Mouse (Mus musculus): Measurements from ENCODE around the gene Samhd1. TPM values are rescaled to one million over a fixed set of nuclear protein-coding genes. Genes with fewer than 3 reads are reported as not detected.
"Not testable (repeated sequence)": the region's sequence is repeated elsewhere in the genome, so short reads cannot be mapped to it uniquely, and the experiment has no call there.

Gene Samhd1
- 23.0 and 24.9 TPM in 2 replicates for polyA plus RNA-seq (2016; fragmentation: Nextera tagmentation; extraction: Ambion mirVana)

DNA sequence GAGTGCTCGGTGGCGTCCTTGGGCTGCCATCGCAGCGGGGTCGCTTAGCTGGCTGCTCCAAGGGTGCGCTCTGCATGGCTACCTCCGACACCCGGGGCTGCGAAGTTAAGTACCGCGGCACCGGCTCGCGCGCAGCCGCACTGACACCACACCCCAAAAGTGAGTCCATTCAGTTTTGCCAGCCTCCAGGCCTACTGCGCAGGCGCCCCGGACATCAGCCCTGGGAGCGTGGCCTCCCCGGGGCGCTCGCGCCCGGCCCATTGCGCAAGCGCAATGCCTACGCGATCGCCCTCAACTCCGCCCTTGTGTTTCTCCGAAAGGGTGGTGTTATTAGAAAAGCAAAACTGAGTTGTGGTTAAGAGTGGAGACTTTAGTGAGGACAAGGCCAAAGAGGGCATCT lies at the start of gene Samhd1:
Gene Samhd1 (minus strand): TSS at position 252 of the 400 bp plus-strand sequence.
- peak within 1 kb of the TSS; percentile 88 for H3K9ac ChIP-seq
- H3K4me1 ChIP-seq = peaks cover 57% of the 10 kb centered on the region
- ATAC-seq = peak; percentile 98
- peak within 1 kb of the TSS; percentile 88 for H3K4me3 ChIP-seq
- H3K4me2 ChIP-seq = peak within 1 kb of the TSS; percentile 91
- H3K36me3 ChIP-seq = no peaks in the 10 kb centered on the region
- no peaks in the 10 kb centered on the region for H3K9me3 ChIP-seq (replicated peaks)
- peak within 1 kb of the TSS; percentile 94 for H3K27ac ChIP-seq
- under 1% methylated on average over 32 of the region's 32 CpGs for WGBS (ENCODE audit: insufficient replicate concordance)
- no peaks in the 10 kb centered on the region for H3K27me3 ChIP-seq (replicated peaks)

DNA sequence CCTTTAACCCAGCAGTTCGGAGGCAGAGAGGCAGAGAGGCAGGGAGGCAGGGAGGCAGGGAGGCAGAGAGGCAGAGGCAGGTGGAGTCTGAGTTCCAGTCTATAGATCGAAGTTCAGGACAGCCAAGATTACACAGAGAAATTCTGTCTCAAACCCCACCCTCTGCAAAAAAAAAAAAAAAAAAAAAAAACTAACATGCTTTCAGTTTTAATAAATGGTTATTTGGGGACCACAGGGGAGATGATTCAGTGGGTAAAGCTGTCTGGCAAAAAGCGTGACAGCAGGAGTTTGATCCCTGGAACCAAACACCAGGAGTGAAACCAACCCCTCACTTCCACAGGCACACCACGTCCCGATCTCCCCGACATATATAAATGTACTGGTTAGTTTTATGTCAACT lies 43.1 kb upstream of the Samhd1 start:
- H3K27ac ChIP-seq = no peak overlapping the region
- WGBS (ENCODE audit: insufficient replicate concordance) = 69% methylated on average over 6 of the region's 6 CpGs
- H3K27me3 ChIP-seq (replicated peaks) = no peaks in the 10 kb centered on the region
- H3K36me3 ChIP-seq = peaks cover 86% of the 10 kb centered on the region
- H3K4me3 ChIP-seq = no peak overlapping the region
- H3K9me3 ChIP-seq (replicated peaks) = no peaks in the 10 kb centered on the region
- H3K9ac ChIP-seq = no peak overlapping the region
- peaks cover 13% of the 10 kb centered on the region for H3K4me1 ChIP-seq
- no peak overlapping the region for H3K4me2 ChIP-seq
- no peak for ATAC-seq

DNA sequence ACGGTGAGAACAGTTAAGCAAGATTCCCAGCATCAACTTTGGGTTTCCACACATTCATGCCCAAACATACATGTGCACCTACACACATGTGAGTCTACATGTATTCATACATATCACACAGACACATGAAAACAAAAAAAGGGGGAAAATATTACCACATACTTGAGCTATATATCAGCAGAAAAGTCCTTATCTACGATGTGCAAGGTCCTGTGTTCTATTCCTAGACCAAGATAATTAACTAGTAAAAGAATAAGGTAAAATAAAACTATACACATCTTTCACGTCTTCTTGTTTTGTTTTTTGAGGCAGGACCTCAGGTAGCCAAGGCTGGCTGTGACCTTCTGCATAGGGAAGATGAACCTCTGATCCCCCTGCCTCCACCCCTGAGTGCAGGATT lies 41.2 kb upstream of the Samhd1 start:
- Histone ChIP-seq H3K27ac (no peak overlapping the region), H3K27me3 (replicated peaks) (no peaks in the 10 kb centered on the region), H3K4me3 (no peak overlapping the region), H3K9ac (no peak overlapping the region), H3K4me1 (peaks cover 13% of the 10 kb centered on the region), H3K9me3 (replicated peaks) (no peaks in the 10 kb centered on the region), H3K4me2 (no peak overlapping the region), H3K36me3 (peaks cover 86% of the 10 kb centered on the region)
- WGBS (ENCODE audit: insufficient replicate concordance) = 66% methylated on average over 3 of the region's 3 CpGs
- no peak for ATAC-seq

DNA sequence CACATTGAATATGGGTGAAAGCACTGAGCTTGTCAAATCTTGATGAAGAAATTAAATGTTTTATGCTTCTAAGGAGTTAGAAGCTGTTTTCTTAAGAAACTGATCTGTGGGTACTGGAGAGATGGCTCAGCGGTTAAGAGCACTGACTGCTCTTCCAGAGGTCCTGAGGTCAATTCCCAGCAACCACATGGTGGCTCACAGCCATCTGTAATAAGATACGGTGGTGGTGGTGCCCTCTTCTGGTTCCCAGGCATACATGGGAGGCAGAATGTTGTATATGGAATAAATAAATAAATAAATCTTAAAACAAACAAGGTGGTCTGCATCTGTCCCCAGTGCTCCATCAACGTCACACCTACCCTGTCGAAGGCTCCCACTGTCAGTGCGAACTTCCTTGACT lies 39.4 kb upstream of the Samhd1 start:
- no peak overlapping the region for H3K4me2 ChIP-seq
- peaks cover 84% of the 10 kb centered on the region for H3K36me3 ChIP-seq
- 86% methylated on average over 5 of the region's 5 CpGs for WGBS (ENCODE audit: insufficient replicate concordance)
- H3K27ac ChIP-seq = no peak overlapping the region
- H3K27me3 ChIP-seq (replicated peaks) = no peaks in the 10 kb centered on the region
- no peak overlapping the region for H3K4me3 ChIP-seq
- no peak for ATAC-seq
- peaks cover 13% of the 10 kb centered on the region for H3K4me1 ChIP-seq
- H3K9ac ChIP-seq = no peak overlapping the region
- no peaks in the 10 kb centered on the region for H3K9me3 ChIP-seq (replicated peaks)

DNA sequence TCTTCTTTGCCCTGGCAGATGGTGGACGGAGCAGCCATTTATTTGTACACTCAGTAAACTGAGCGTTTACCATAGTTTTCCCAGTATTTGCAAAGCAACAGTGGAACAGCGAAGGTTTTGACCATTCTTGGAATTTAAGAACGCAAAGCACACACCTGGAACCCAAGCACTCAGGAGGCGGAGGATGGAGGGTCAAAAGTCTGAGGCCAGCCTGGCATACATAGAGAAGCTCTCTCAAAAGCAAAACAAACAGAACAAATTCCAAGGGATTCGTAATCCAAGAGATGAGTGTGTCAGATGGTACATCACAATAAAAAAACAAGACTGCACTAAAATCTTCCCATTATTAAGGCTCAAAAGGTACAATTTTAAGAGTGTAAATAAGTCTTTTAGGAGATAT lies 38.5 kb upstream of the Samhd1 start:
- Histone ChIP-seq H3K27ac (no peak overlapping the region), H3K27me3 (replicated peaks) (no peaks in the 10 kb centered on the region), H3K36me3 (peaks cover 92% of the 10 kb centered on the region), H3K4me2 (no peak overlapping the region), H3K9ac (no peak overlapping the region), H3K9me3 (replicated peaks) (no peaks in the 10 kb centered on the region), H3K4me1 (peaks cover 13% of the 10 kb centered on the region), H3K4me3 (no peak overlapping the region)
- ATAC-seq = no peak
- 92% methylated on average over 6 of the region's 6 CpGs for WGBS (ENCODE audit: insufficient replicate concordance)

DNA sequence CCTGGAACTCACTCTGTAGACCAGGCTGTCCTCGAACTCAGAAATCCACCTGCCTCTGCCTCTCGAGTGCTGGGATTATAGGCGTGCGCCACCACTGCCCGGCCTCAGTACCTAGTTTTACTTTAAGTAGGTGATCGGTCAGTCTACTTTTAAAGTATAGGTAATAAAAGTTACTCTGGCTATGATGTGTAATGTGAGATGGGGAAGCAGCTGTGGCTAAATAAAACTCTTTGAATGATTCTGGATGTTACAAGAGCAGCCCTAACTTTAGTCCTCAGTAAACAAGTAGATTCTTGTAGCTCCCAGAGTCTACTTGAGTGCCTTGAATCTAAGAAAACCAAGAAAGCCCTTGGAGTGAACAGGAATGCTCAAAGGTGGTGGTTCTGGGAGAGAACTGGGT lies 37.9 kb upstream of the Samhd1 start:
- H3K9ac ChIP-seq = no peak overlapping the region
- no peak overlapping the region for H3K4me2 ChIP-seq
- WGBS (ENCODE audit: insufficient replicate concordance) = 92% methylated on average over 6 of the region's 6 CpGs
- H3K36me3 ChIP-seq = peaks cover 91% of the 10 kb centered on the region
- peaks cover 9% of the 10 kb centered on the region; the same call in 1 of the 2 replicates for H3K4me1 ChIP-seq
- ATAC-seq = no peak
- H3K27ac ChIP-seq = no peak overlapping the region
- no peaks in the 10 kb centered on the region for H3K27me3 ChIP-seq (replicated peaks)
- no peaks in the 10 kb centered on the region for H3K9me3 ChIP-seq (replicated peaks)
- H3K4me3 ChIP-seq = no peak overlapping the region

DNA sequence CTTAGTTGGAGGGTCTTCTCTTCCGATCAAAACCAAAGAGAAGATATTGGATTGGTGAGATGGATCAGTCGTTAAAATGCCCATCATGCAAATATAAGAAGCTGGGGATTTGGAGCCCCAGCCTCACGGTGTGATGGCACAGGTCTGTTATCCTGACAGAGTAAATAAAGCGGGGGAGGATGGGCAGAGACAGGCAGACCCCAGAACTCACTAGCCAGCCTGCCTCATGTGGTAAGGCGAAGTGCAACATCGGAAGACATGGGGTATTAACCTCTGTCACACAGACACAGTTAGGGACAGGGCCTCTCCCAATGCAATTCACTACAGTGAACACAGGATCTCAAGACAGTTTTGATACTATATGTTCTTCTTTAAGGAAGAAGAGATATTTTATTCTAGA lies 35.6 kb upstream of the Samhd1 start:
- peaks cover 90% of the 10 kb centered on the region for H3K36me3 ChIP-seq
- no peak overlapping the region for H3K27ac ChIP-seq
- no peak overlapping the region for H3K4me3 ChIP-seq
- no peaks in the 10 kb centered on the region for H3K27me3 ChIP-seq (replicated peaks)
- H3K9ac ChIP-seq = no peak overlapping the region
- no peaks in the 10 kb centered on the region for H3K9me3 ChIP-seq (replicated peaks)
- ATAC-seq = no peak
- WGBS (ENCODE audit: insufficient replicate concordance) = 72% methylated on average over 6 of the region's 6 CpGs
- H3K4me1 ChIP-seq = no peaks in the 10 kb centered on the region
- H3K4me2 ChIP-seq = no peak overlapping the region

DNA sequence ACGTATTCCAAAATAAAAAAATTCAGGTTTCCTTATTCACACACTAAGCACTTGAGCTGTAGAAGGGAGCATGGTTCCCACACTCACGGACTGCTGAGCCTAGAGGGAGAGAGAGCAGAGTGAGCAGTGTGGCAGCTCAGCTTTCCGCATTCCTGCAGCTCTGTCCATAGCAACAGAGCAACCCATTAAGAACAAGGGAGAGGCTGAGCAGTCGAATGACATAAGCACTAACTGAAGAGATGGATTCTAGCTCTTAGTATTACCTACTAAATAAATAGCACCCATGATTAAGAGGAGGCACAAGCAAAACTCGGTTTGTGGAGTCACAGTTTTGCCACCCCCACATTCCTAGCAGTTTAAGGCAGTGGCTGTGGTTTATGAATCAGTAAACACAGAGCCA lies 35.1 kb upstream of the Samhd1 start:
- Histone ChIP-seq H3K36me3 (peaks cover 88% of the 10 kb centered on the region), H3K4me1 (no peaks in the 10 kb centered on the region), H3K9me3 (replicated peaks) (no peaks in the 10 kb centered on the region), H3K4me2 (no peak overlapping the region), H3K9ac (no peak overlapping the region), H3K27ac (no peak overlapping the region), H3K27me3 (replicated peaks) (no peaks in the 10 kb centered on the region), H3K4me3 (no peak overlapping the region)
- 59% methylated on average over 5 of the region's 5 CpGs for WGBS (ENCODE audit: insufficient replicate concordance)
- ATAC-seq = no peak

DNA sequence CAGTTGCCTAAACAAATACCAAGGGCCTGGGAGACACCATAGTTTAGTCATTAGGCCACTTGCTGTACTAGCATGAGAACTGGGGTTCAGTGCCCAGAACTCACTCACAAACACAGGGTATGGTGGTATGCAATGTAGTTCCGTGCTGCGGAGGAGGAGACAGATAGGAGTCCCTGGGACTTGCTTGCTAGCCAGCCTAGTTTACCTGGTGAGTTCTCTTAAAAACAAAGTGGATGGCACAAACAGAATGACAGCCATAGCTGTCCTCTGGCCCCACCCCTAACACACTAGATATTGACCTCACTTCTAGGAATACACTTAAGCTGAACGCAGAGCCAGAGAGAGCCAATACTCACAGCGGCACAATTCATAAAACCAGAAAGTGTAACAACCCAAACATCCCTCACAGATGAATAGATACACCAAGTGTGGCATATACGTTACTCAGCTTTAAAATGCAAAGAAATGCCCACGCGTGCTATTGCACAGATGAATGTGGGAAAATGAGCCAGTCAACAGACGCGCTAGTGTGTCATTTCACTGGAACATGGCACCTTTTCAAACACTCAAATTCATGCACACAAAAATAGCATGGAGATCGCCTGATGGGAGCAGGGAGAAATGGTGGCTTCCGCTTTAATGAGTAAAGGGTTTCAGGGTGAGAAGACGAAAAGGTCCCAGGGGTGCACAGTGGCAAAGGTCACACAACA lies 31.5 kb upstream of the Samhd1 start:
- Histone ChIP-seq H3K36me3 (peaks cover 88% of the 10 kb centered on the region), H3K4me3 (no peak overlapping the region), H3K4me1 (no peaks in the 10 kb centered on the region), H3K9me3 (replicated peaks) (no peaks in the 10 kb centered on the region), H3K9ac (no peak overlapping the region), H3K27ac (no peak overlapping the region), H3K27me3 (replicated peaks) (no peaks in the 10 kb centered on the region), H3K4me2 (no peak overlapping the region)
- WGBS (ENCODE audit: insufficient replicate concordance) = 93% methylated on average over 12 of the region's 12 CpGs
- no peak for ATAC-seq

DNA sequence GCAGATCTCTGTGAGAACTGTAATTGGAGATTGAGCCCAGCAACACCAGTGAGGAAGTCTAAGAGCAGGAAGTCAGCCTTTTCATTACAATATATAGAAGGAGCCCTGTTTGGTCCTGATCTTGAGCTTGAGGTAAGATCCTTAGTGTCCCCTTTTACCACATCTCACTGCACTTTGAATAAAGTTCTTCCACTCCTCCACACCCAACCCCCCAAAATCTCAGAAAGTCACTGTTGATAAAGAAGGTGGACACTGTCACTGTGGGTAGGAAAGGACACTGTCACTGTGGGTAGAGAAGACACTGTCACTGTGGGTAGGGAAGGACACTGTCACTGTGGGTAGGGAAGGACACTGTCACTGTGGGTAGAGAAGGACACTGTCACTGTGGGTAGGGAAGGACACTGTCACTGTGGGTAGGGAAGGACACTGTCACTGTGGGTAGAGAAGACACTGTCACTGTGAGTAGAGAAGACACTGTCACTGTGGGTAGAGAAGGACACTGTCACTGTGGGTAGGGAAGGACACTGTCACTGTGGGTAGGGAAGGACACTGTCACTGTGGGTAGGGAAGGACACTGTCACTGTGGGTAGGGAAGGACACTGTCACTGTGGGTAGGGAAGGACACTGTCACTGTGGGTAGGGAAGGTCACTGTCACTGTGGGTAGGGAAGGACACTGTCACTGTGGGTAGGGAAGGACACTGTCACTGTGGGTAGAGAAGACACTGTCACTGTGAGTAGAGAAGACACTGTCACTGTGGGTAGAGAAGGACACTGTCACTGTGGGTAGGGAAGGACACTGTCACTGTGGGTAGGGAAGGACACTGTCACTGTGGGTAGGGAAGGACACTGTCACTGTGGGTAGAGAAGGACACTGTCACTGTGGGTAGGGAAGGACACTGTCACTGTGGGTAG lies 30.5 kb upstream of the Samhd1 start:
- H3K27me3 ChIP-seq (replicated peaks); H3K4me3 ChIP-seq; H3K9ac ChIP-seq; H3K9me3 ChIP-seq (replicated peaks); H3K4me1 ChIP-seq; H3K4me2 ChIP-seq; ATAC-seq; H3K27ac ChIP-seq: not testable (repeated sequence)
- H3K36me3 ChIP-seq = peaks cover 91% of the 10 kb centered on the region

DNA sequence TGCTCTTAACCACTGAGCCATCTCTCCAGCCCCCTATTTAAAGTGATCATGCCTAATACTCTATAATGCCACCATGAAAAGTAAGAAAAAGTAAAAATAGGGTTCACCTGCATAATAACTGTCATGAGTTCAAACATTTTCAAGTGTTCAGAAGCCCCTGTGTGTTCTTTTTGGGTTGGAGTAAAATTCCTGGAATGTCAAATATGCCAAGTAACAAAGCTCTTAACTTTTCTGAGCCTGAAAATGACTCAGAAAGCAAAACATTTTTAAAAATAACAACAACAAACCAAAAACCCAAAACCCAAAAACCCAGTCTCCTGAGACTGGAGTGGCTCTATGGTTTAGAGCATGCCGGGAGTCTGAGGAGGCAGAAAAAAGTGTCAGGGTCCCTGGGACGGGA lies 29.0 kb upstream of the Samhd1 start:
- Histone ChIP-seq H3K27ac (no peak overlapping the region), H3K9me3 (replicated peaks) (no peaks in the 10 kb centered on the region), H3K9ac (no peak overlapping the region), H3K4me1 (no peaks in the 10 kb centered on the region), H3K36me3 (peaks cover 91% of the 10 kb centered on the region), H3K4me3 (no peak overlapping the region), H3K4me2 (no peak overlapping the region), H3K27me3 (replicated peaks) (no peaks in the 10 kb centered on the region)
- ATAC-seq = no peak
- WGBS (ENCODE audit: insufficient replicate concordance) = 82% methylated on average over 2 of the region's 2 CpGs

DNA sequence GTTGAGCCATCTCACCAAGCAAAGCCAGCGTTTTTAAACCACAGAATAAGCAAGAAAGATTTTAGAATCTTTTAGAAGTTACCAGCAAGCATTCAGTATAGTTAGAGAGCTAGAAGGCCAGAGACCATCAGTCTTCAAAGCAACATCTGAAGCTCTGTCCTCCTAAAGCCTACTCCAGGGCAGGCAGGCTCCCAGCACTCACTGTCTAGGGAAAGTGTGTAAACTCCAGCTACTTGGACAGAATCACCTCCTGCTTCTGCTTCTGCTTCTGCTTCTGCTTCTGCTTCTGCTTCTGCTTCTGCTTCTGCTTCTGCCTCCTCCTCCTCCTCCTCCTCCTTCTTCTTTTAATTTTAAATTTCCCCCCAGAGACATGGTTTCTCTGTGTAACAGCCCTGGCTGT lies 21.0 kb upstream of the Samhd1 start:
- no peaks in the 10 kb centered on the region for H3K9me3 ChIP-seq (replicated peaks)
- no peaks in the 10 kb centered on the region for H3K27me3 ChIP-seq (replicated peaks)
- no peak overlapping the region for H3K4me3 ChIP-seq
- 73% methylated on average over 1 of the region's 1 CpGs for WGBS (ENCODE audit: insufficient replicate concordance)
- no peak overlapping the region for H3K27ac ChIP-seq
- no peak for ATAC-seq
- no peaks in the 10 kb centered on the region for H3K4me1 ChIP-seq
- H3K9ac ChIP-seq = no peak overlapping the region
- peaks cover 97% of the 10 kb centered on the region for H3K36me3 ChIP-seq
- H3K4me2 ChIP-seq = no peak overlapping the region

All from liver, embryonic 12.5 days (tissue).